Mouse (Mus musculus): ENCODE data around the gene Paqr6. TPM values are rescaled to one million over a fixed set of nuclear protein-coding genes. Genes with fewer than 3 reads are reported as not detected.

The Paqr6 gene
- total RNA-seq (2021), result 10 to 100 TPM; 14.8 to 16.5 TPM
- long read RNA-seq, experiment 1, partial matches to known transcripts, result 2 of 32 reads
- long read RNA-seq, experiment 1, other reads (novel, unspliced or antisense), result 25 of 32 reads
- long read RNA-seq, experiment 2, transcript Paqr6-204 (8 exons, 1,670 nt), result major isoform, 9 of 38 reads
- long read RNA-seq, experiment 2, partial matches to known transcripts, result 4 of 38 reads
- long read RNA-seq, experiment 2, other reads (novel, unspliced or antisense), result 24 of 38 reads

DNA sequence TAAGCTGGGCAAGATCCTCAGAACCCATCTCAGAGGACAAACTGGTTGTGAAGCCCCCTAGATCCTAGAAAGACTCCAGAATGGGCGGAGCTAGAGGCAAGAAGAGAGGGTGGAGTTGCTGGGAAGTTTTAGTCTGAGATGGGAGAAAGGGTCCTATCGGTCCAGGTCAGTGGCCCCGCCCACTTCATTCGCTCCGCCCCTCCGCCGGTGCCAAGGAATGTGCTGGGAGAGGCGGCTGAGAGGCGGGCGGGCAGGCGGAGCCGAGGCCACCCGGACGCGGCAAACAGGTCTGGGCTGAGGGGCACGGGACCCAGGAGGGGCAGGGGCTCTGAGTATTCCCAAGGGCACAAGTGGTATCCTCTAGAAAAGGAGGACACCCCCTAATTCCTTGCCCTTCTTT, at the start of gene Paqr6:
Gene Paqr6 (plus strand): TSS at position 248 of the 400 bp plus-strand sequence.
- peak; percentile 55 for DNase-seq (ENCODE audit: low spot score in 2 of 2)
- H3K27ac ChIP-seq, result peak within 1 kb of the TSS; percentile 89
- H3K4me3 ChIP-seq, result peak within 1 kb of the TSS; percentile 27; the same call in 1 of the 2 replicates

GRCm38 (mm10) chr3:88324951-88325405, 39.4 kb upstream of the Paqr6 start, which contains the start of gene Glmp:
Gene Glmp, plus strand, starts transcription at chr3:88325023.
- H3K4me3 ChIP-seq, result peak within 1 kb of the TSS; percentile 89
- peak; percentile 55 to 56 for DNase-seq (ENCODE audit: low spot score in 2 of 2)
- TF ChIP-seq CTCF (conservative IDR thresholded peaks at IDR 0.05), result no peak
- peak within 1 kb of the TSS; percentile 84 for H3K27ac ChIP-seq

More for the DNA sequence above, at the start of gene Paqr6:
- TF ChIP-seq CTCF (conservative IDR thresholded peaks at IDR 0.05), result no peak

DNA sequence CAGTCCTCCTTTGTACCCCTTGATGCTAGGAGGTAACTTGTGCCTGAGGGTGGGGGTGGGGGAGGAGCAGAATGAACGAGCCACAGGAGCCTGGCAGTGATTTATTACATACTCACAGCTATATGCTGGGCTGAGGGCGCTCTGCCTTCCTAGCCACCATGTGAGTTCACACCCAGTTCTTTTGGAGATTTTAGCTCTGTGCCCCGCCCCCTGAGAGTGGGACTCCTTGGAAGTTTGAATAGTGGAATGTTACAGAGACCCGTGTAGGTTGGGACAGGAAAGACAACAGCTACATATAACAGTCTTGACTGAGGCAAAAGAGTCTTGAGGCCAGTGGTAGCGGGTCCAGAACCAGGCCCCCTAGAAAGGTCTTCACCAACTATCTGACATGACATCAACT, 35.4 kb upstream of the Paqr6 start:
- no peak for DNase-seq (ENCODE audit: low spot score in 2 of 2)
- H3K4me3 ChIP-seq, result no peak overlapping the region
- no peak overlapping the region for H3K27ac ChIP-seq
- no peak for TF ChIP-seq CTCF (conservative IDR thresholded peaks at IDR 0.05)

GRCm38 (mm10) chr3:88331282-88331681, 33.1 kb upstream of the Paqr6 start:
- DNase-seq (ENCODE audit: low spot score in 2 of 2), result no peak
- H3K4me3 ChIP-seq, result no peak overlapping the region
- H3K27ac ChIP-seq, result no peak overlapping the region
- TF ChIP-seq CTCF (conservative IDR thresholded peaks at IDR 0.05), result peak; percentile 82

- DNase-seq (ENCODE audit: low spot score in 2 of 2), result no peak
- H3K27ac ChIP-seq, result no peak overlapping the region
- no peak for TF ChIP-seq CTCF (conservative IDR thresholded peaks at IDR 0.05)
- H3K4me3 ChIP-seq, result no peak overlapping the region
Observed at GRCm38 (mm10) chr3:88334029-88334658, 30.2 kb upstream of the Paqr6 start.

DNA sequence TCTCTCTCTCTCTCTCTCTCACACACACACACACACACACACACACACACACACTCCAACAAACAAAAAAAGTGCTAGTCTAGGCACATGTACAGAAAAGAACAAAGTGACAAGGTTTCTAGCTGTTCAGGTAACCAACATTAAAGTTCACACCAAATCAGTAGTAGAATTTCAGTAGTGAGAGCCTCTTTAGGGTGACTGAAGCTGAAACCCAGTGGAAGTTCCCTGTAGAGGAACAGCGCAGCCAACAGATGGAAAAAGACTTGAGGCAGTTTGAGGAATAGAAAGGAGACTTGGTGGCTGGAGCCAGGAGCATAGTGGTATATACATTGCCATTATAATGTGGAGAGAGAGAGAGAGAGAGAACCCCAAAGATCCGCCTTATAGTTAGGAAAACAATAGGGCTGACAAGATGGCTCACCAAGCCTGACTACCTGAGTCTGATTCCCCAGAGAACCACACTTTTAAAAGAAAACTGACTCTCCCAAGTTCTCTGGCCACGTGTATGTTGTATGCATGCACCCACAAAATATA, 29.4 kb upstream of the Paqr6 start:
- DNase-seq (ENCODE audit: low spot score in 2 of 2), result no peak
- peak overlapping the region; percentile 85 for H3K4me3 ChIP-seq
- TF ChIP-seq CTCF (conservative IDR thresholded peaks at IDR 0.05), result no peak
- peak overlapping the region; percentile 99 for H3K27ac ChIP-seq

DNA sequence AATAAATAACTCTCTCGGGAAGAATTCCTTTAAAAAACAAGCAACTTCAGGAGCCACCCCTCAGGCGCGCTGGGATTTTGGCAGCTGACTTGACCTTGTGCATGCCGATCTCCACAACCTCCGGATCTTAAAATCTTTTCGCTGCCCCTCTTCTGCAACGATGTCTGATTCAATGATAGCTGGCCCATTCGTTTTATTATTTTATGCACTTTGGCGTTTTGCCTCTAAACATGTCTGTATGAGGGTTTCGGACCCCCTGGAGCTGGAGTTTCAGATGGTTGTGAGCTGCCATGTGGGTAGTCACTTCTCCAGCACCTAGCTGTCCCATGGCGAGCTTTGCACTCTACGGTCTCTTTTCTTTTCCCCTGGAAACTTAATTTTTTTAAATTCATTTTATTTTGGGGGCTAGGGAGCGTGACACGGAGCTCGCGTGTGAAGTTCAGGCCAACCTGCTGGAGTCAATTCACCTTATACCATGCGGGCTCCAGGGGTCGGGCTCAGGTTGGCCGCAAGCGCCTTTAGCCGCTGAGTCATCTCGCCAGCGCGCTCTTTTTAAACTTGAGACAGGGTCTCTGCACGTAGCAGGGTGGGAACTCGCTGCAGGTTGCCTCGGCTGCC, 28.8 kb upstream of the Paqr6 start:
- Histone ChIP-seq H3K27ac (peak overlapping the region; percentile 99), H3K4me3 (peak overlapping the region; percentile 85)
- peak in 1 of 2 experiments; percentile 39 for DNase-seq (ENCODE audit: low spot score in 2 of 2)
- TF ChIP-seq CTCF (conservative IDR thresholded peaks at IDR 0.05), result no peak

- Histone ChIP-seq H3K4me3 (peak within 1 kb of the TSS; percentile 85), H3K27ac (peak within 1 kb of the TSS; percentile 99)
- TF ChIP-seq CTCF (conservative IDR thresholded peaks at IDR 0.05), result no peak
- peak; percentile 95 to 96 for DNase-seq (ENCODE audit: low spot score in 2 of 2)
Observed at GRCm38 (mm10) chr3:88336058-88337013, 28.0 kb upstream of the Paqr6 start, which contains the start of the genes Tmem79 and Smg5. Gene Tmem79, minus strand, starts transcription at chr3:88336148. Gene Smg5, plus strand, starts transcription at chr3:88336260.

DNA sequence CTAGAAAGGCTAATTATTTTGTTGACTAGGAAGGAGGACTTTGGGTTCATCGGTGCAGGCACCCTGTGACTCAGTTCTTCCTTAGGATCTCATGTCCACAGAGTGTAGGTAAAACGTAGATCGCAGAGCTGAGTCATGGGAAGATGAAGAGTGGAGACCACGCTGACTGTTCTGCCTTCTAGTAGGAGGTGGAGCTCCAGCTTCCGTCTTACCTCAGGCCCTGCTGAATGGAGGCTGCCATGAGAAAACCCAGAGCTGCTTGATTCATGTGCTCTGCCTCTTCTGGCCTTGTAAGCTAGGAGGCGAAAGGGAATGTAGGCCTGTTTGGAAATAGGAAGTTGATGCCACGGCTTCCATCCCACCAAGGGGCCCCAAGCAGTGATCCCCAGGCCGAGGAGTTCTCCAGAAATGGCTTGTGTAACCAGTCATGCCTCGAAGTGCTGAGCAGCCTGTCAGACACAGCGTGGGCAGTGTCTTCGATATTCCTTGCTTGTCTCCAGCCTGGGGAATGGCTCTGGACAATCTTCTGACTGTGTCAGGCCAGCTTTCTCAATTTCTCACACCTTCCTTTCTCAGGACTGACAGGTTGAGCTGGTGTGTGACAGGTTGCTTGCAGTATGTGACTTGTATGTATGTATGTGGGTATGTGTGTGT, 26.9 kb upstream of the Paqr6 start:
- no peak for TF ChIP-seq CTCF (conservative IDR thresholded peaks at IDR 0.05)
- peak overlapping the region; percentile 85 for H3K4me3 ChIP-seq
- no peak for DNase-seq (ENCODE audit: low spot score in 2 of 2)
- H3K27ac ChIP-seq, result peak overlapping the region; percentile 99

DNA sequence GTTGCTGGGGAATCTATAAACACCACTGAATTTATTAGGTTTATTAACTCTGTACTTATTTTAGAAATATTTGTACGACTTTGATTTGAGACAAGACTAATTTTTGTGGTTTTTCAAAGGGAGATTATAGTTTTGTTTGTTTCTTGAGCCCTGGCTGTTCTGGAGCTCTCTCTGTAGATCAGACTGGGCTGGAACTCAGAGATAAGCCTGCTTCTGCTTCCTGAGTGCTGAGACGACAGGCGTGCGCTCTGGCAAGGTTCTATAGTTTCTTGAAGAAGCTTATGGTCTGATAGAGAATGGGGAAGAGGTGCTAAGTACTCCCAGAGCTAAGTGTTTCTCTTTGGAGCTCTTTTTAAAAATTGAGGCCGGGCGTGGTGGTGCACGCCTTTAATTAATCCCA, 26.1 kb upstream of the Paqr6 start:
- H3K4me3 ChIP-seq, result no peak overlapping the region
- H3K27ac ChIP-seq, result no peak overlapping the region
- no peak for TF ChIP-seq CTCF (conservative IDR thresholded peaks at IDR 0.05)
- no peak for DNase-seq (ENCODE audit: low spot score in 2 of 2)

DNA sequence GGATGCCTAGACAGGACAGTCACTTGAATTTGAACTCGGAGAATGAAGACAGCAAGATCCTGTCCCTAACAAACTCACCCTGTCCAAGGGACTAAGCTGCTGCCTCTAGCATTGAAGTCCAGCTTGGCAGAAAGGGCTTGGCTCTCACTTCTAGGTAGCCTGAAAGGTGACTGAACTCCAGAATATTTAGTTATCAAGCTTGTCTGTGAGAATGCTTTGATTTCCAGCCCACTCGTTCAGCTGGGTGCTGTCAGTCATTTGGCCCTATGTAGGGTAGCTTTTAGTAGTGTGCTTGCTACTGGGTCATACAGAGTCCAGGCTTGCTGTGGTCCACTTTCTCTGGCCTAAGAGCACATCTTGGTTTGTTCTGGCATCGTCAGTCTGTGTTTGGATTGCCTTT, 25.4 kb upstream of the Paqr6 start:
- no peak overlapping the region for H3K4me3 ChIP-seq
- DNase-seq (ENCODE audit: low spot score in 2 of 2), result no peak
- no peak overlapping the region for H3K27ac ChIP-seq
- no peak for TF ChIP-seq CTCF (conservative IDR thresholded peaks at IDR 0.05)
